Mouse (Mus musculus) ovary, postnatal 36 days (tissue): Measurements from ENCODE around the gene U2af2.

Experiments
- DNase-seq: peaks from one replicate; pipeline ENCODE4 v3.0.0; 2022; ENCODE audit warnings: low spot score, mixed read lengths

Gene U2af2

DNA sequence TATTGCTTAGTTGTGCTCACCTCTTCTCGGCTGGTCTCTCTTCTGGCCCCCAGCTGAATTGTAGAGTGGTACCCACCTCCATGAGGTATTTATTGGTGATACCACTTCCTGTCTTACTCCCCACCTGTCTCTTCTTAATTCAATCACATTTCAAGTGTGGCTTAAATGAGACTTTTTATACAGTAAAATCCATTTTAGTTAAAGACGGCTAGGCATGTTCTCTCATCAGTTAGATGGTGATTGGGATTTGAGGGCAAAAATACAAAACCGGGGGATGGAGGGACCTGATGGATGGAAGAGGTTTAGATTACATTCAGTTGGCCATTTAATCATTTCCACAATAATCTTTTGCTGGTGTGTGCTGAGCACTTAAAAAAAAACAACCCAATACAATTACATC, 54.9 kb downstream of the U2af2 start, which contains the start of gene Rfpl4:
Gene Rfpl4 (minus strand): TSS at position 101 of the 400 bp plus-strand sequence.
- DNase-seq, result no peak

DNA sequence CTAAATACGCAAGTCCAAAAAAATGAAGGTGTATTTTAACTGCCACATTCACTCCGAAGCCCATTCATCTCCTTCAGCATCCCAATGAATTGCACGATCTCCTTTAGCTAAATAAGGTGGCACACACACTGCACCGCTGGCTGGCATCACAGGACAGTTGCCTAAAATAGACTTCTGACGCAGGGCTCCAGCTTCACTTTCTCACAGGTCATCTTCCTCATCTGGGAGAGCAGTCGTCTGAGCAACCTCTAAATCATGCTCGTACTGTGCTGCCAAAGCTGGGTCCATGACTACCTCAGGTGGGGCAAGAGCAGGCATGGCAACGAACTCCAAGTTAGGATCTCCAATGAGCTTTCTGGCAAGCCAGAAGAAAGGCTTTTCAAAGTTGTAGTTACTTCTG, 63.1 kb downstream of the U2af2 start:
- DNase-seq, result no peak

DNA sequence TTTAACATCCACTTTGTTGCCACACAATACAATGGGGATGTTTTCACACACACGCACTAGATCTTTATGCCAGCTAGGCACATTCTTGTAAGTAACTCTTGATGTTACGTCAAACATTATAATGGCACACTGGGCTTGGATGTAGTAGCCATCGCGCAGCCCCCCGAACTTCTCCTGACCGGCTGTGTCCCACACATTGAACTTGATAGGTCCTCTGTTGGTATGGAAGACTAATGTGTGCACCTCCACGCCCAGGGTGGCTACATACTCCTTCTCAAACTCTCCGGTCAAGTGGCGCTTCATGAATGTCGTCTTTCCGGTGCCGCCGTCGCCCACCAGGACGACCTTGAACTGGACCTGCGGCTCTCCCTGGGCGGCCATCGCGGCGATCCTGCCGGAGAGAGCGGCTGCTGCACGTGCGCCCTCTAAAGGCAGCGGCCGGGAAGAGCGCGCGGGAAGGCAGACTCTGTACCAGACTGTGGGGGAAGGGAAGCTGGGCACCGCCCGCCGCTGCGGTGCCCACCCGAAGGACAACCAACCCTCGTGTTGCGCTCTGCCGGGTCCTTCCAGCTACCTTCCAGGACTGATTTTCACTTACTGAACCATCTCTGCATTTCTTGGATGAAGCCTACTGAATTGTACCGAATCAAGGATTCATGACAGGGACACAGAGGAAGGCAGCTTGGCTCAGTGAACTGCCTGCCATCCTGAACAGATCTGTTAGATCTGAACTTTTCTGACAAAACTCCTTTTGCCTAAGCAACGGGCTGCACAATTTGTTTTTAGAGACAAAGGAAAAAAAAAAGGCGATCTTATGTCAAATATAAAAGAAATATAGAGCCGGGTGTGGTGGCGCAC, 63.8 kb downstream of the U2af2 start, which contains the start of gene Rasl2-9:
Gene Rasl2-9 (minus strand): TSS at position 402 of the 858 bp plus-strand sequence.
- DNase-seq, result peak; percentile 81
